Mouse (Mus musculus) liver, embryonic 11.5 days (tissue): ENCODE data around the gene Miga2. TPM values are rescaled to one million over a fixed set of nuclear protein-coding genes. Genes with fewer than 3 reads are reported as not detected.
A peak's percentile ranks its signal among the peaks of the same experiment; 100 is the strongest.

Source experiments
- ATAC-seq: fragments of 200-750 bp; cut with Nextera tagmentation; replicated peaks from 2 replicates; pipeline ENCODE4 v1.8.0; 2017; ENCODE audit warnings: moderate number of reproducible peaks, mild to moderate bottlenecking, moderate TSS enrichment, moderate library complexity; ENCODE audit not compliant: low FRiP score
- DNase-seq: peaks from one replicate; pipeline ENCODE4 v3.0.0-alpha.2; 2017; ENCODE audit warnings: low spot score
- H3K27ac ChIP-seq: fragments of 300-500 bp; sonication (generic); 2 replicates; pipeline ENCODE4 v1.5.1; 2014; ENCODE audit warnings: mild to moderate bottlenecking, low read depth, low read length, control low read depth
- H3K27me3 ChIP-seq: fragments of 300-500 bp; sonication (generic); replicated peaks from 2 replicates; pipeline ENCODE4 v1.6.1; 2014; ENCODE audit warnings: low read length, mixed read lengths; ENCODE audit not compliant: control insufficient read depth, insufficient read depth
- H3K36me3 ChIP-seq: fragments of 300-500 bp; sonication (generic); 2 replicates; pipeline ENCODE4 v1.6.1; 2014; ENCODE audit warnings: mild to moderate bottlenecking, low read length, moderate library complexity, mixed read lengths; ENCODE audit not compliant: control insufficient read depth, insufficient read depth
- H3K4me1 ChIP-seq: fragments of 300-500 bp; sonication (generic); replicated peaks from 2 replicates; pipeline ENCODE4 v1.6.1; 2014; ENCODE audit warnings: low read length, mixed read lengths; ENCODE audit not compliant: control insufficient read depth, insufficient read depth
- H3K4me2 ChIP-seq: fragments of 300-500 bp; sonication (generic); 2 replicates; pipeline ENCODE4 v1.6.1; 2014; ENCODE audit warnings: mild to moderate bottlenecking, control low read depth, moderate library complexity
- H3K4me3 ChIP-seq: fragments of 300-500 bp; sonication (generic); 2 replicates; pipeline ENCODE4 v1.5.1; 2014; ENCODE audit warnings: low read depth, low read length, control low read depth
- H3K9ac ChIP-seq: fragments of 300-500 bp; sonication (generic); 2 replicates; pipeline ENCODE4 v1.6.1; 2014; ENCODE audit warnings: low read depth, low read length, control low read depth
- H3K9me3 ChIP-seq: fragments of 300-500 bp; sonication (generic); 2 replicates; pipeline ENCODE4 v1.6.1; 2016; ENCODE audit warnings: low read length, inconsistent platforms, mixed read lengths; ENCODE audit not compliant: control insufficient read depth
- WGBS: fragments of 180-500 bp; shearing (Covaris S2); extraction: QIAGEN DNeasy Blood & Tissue Kit; methylation state at CpG from one replicate; pipeline ENCODE4 v1.1.7; 2014; 5-methylcytosine and 5-hydroxymethylcytosine counted together
- polyA plus RNA-seq: library from polyadenylated mRNA; unstranded; fragments of >200 nt; fragmentation: Nextera tagmentation; extraction: Ambion mirVana; gene quantifications from 2 replicates; pipeline ENCODE4 v1.2.1, GENCODE M21; 2014

Miga2 gene
- polyA plus RNA-seq, 1 experiment from 2014 or later, result 19.7 TPM

DNA sequence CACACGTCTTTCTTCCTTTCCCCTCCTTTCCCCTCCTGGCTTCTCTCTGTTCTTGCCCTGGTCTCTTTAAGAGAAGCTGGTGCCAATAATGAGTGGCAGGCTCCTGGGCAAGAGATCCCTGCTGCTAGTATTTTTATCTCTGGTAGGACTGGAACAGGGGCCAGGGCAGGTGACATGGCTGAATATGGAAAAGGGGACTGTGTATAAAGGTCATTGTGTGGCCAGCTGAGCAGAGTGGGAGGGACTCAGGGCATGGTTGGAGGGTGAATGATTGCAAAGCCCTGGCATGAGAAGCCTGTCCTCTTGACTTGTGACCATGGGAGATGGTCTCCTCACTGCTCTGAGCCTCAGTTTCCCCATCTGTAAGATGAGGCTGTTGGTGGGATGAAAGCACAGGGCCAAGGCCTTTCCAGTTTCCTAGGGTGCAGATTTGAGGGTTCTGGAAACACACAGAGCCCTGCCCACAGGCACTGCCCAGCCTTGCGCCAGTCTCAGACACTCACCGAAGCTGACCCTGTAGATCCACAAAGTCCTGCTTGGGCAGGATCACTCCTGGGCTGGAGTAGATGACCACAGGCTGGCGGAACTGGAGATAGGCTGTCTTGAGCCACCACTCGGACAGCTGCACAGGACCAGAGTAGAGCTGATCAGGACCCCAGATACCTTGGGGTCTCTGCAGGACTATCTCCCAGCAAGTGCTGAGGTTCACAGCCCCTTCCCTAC lies 45.6 kb downstream of the Miga2 start:
- 86% methylated on average over 5 of the region's 5 CpGs for WGBS
- H3K4me3 ChIP-seq, result no peak overlapping the region
- H3K36me3 ChIP-seq, result peaks cover 14% of the 10 kb centered on the region
- H3K9me3 ChIP-seq, result no peaks in the 10 kb centered on the region
- DNase-seq, result no peak
- H3K27me3 ChIP-seq, result no peaks in the 10 kb centered on the region
- no peak overlapping the region for H3K9ac ChIP-seq
- H3K27ac ChIP-seq, result no peak overlapping the region
- peaks cover 3% of the 10 kb centered on the region; the same call in 1 of the 2 replicates for H3K4me1 ChIP-seq
- no peak for ATAC-seq
- H3K4me2 ChIP-seq, result no peak overlapping the region

DNA sequence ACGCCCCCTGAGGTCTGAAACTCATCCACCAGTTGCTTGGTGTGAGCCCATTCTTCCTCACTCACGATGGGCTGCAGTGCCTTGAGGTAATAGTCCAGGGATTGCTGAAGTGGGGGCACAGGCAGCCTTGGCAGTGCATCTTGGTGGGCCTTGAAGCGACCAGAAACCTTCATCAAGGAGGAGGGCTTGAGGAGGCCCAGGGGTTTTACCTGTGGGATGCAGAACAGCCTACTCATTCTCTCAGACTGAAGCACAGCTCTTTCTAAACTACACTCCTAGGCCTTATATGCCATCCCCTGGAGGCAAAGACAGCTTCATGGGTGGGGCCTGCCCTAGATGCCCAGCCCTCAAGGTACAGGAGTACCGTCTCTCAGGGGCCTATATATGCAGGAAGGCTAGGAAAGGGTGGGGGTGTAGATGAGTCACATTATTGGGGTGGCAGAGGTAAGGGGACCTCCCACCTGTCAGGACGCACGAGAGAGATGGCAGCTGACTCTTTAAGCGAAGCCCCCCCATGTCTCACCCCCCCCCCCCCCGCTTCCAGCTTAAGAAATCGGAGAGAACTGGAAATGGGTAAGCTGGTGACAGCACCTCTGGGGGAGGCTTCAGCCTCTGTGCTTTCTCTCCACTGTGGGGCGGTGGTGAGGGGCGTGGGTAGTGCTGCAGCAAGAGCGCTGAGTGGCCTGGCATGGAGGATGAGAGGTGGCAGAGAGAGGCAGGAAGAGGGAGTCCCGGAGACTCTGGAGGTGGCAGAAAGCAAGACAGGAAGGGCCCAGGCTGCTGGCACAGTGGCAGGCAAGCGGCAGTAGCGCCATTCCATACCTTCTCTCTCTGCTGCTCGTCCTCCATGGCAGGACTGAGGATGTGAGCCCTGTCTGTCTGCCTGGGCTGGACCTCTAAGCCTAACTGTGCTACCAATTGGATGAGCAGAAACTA lies 49.3 kb downstream of the Miga2 start:
- WGBS, result 80% methylated on average over 16 of the region's 16 CpGs
- ATAC-seq, result no peak
- no peaks in the 10 kb centered on the region for H3K9me3 ChIP-seq
- H3K27ac ChIP-seq, result no peak overlapping the region
- H3K27me3 ChIP-seq, result no peaks in the 10 kb centered on the region
- peaks cover 9% of the 10 kb centered on the region; the same call in 1 of the 2 replicates for H3K36me3 ChIP-seq
- peaks cover 15% of the 10 kb centered on the region for H3K4me1 ChIP-seq
- no peak for DNase-seq
- peak overlapping the region; percentile 14; the same call in 1 of the 2 replicates for H3K4me2 ChIP-seq
- no peak overlapping the region for H3K9ac ChIP-seq
- no peak overlapping the region for H3K4me3 ChIP-seq

DNA sequence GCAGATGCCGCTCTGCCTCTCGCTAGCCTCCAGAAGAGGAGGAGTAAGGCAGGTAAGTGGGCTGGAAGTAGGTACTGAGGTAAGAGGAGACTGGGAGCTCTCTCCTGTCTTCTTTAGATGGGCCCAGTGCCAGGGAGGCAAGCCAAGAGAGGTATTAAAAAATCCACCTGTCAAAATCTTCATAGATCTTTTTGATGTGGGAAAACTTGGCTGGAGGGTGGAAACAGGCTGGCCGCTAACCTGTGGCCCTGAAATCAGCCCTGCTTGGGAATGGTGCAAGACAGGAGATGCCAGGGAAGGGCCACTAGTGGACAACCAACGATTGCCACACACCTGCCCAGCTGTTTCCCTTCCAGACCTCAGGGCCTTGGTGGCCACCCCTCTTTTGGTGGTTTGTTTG lies 50.1 kb downstream of the Miga2 start:
- no peak for DNase-seq
- H3K4me2 ChIP-seq, result peak overlapping the region; percentile 98
- H3K4me1 ChIP-seq, result peaks cover 23% of the 10 kb centered on the region
- 86% methylated on average over 4 of the region's 4 CpGs for WGBS
- peak overlapping the region; percentile 96; the same call in 1 of the 2 replicates for H3K4me3 ChIP-seq
- no peaks in the 10 kb centered on the region for H3K27me3 ChIP-seq
- ATAC-seq, result no peak
- no peaks in the 10 kb centered on the region for H3K9me3 ChIP-seq
- no peak overlapping the region for H3K27ac ChIP-seq
- H3K36me3 ChIP-seq, result peaks cover 7% of the 10 kb centered on the region; the same call in 1 of the 2 replicates
- H3K9ac ChIP-seq, result no peak overlapping the region

DNA sequence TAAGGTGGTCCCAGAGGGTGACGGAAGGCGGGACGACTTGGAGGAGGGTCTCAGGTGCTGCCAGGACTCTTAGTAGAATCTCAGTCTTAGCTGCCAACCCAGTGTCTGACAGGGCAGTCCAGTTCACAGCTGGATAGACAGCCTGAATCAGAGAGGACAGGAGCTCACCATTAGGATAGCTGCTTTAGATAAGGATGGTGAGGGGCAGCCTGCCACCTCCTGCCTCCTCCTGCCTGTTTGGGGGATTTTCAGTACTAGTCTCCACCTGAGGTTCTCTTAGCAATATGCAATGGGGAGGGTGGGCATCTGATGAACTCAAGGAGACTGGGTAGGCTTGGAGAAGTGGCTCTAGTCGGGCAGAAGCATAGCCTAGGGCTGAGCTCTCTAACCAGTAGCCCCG lies 50.6 kb downstream of the Miga2 start:
- ATAC-seq, result no peak
- Histone ChIP-seq H3K36me3 (peaks cover 5% of the 10 kb centered on the region; the same call in 1 of the 2 replicates), H3K4me2 (peak overlapping the region; percentile 98), H3K4me3 (peak overlapping the region; percentile 96), H3K27me3 (no peaks in the 10 kb centered on the region), H3K4me1 (peaks cover 25% of the 10 kb centered on the region), H3K27ac (peak overlapping the region; percentile 98), H3K9ac (peak overlapping the region; percentile 100), H3K9me3 (no peaks in the 10 kb centered on the region)
- no peak for DNase-seq
- 48% methylated on average over 5 of the region's 5 CpGs for WGBS

DNA sequence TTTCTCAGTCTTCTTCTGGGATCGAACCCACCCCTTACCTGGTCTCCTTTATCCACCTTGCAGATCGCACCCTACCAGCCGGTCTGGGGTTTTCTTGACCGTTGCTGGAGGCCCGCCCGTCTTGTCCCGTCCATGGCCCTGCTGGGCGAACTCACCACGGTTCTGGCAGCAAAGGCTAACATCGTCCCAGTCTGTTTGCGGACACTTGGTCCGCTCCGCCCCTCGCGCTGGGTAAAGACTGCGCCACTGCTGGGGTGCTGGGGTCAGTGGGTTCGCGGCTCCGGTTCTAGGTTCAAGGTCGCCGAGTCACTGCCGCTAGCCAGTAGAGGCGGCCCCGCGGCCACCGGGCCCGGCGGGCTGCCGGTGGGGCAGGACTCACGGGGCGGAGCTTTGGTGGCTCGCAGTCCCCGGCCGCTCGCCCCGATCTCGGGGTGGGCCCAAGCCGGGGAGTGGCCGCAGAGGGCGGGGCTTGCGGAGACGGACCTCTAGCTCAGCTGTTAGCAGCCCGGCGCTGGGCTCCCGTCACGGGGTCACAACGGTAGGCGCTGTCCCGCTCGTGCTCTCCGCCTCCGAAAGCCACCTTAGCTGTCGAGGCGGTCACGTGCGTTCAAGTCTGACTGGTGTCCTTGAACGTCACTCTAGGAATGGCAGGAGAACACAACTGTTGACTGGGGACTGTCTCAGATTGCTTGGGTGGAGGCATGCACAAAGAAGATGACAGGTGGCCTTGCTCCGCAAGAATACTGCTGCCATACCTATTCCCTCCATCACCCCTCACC lies 51.3 kb downstream of the Miga2 start, which contains the start of gene Crat:
TSS of gene Crat (minus strand) at position 657 of the 779 bp plus-strand sequence.
- H3K4me3 ChIP-seq, result peak within 1 kb of the TSS; percentile 96
- peak within 1 kb of the TSS; percentile 98 for H3K27ac ChIP-seq
- ATAC-seq (peak; percentile 86), DNase-seq (peak; percentile 89)
- peaks cover 3% of the 10 kb centered on the region; the same call in 1 of the 2 replicates for H3K36me3 ChIP-seq
- peak within 1 kb of the TSS; percentile 100 for H3K9ac ChIP-seq
- H3K4me1 ChIP-seq, result peaks cover 30% of the 10 kb centered on the region
- peak within 1 kb of the TSS; percentile 98 for H3K4me2 ChIP-seq
- no peaks in the 10 kb centered on the region for H3K27me3 ChIP-seq
- H3K9me3 ChIP-seq, result no peaks in the 10 kb centered on the region
- WGBS, result under 1% methylated on average over 58 of the region's 58 CpGs

GRCm38 (mm10) chr2:30415936-30416648 lies 52.1 kb downstream of the Miga2 start, which contains the start of gene Ptpa:
Gene Ptpa (plus strand): TSS chr2:30416039.
- Histone ChIP-seq H3K4me1 (peaks cover 33% of the 10 kb centered on the region), H3K4me3 (peak within 1 kb of the TSS; percentile 96)
- under 1% methylated on average over 66 of the region's 67 CpGs for WGBS

DNA sequence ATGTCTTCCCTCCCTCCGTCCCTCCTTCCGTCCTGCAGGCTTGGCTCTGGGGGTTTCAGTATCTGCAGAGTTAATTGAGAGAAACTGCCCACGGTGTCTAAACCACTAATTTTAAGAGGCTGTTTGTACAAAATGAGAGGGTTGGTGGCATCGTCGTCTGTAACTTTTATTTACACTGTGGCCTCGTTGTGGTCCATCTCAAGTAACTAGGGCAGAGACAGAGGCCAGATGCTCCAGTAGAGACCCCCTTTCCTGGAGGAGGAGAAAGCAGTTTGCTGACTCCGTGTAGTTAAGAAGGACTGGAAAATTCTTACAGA lies 52.6 kb downstream of the Miga2 start:
- Histone ChIP-seq H3K4me3 (peak overlapping the region; percentile 96), H3K27me3 (no peaks in the 10 kb centered on the region), H3K4me1 (peaks cover 36% of the 10 kb centered on the region), H3K4me2 (peak overlapping the region; percentile 98), H3K9ac (peak overlapping the region; percentile 100), H3K9me3 (no peaks in the 10 kb centered on the region), H3K36me3 (peaks cover 3% of the 10 kb centered on the region; the same call in 1 of the 2 replicates), H3K27ac (peak overlapping the region; percentile 98)
- DNase-seq (no peak), ATAC-seq (no peak)
- WGBS, result 2% methylated on average over 7 of the region's 7 CpGs

More at GRCm38 (mm10) chr2:30415936-30416648, 52.1 kb downstream of the Miga2 start, which contains the start of gene Ptpa:
- Histone ChIP-seq H3K4me2 (peak within 1 kb of the TSS; percentile 98), H3K9ac (peak within 1 kb of the TSS; percentile 100), H3K9me3 (no peaks in the 10 kb centered on the region), H3K27ac (peak within 1 kb of the TSS; percentile 98), H3K36me3 (peaks cover 3% of the 10 kb centered on the region; the same call in 1 of the 2 replicates), H3K27me3 (no peaks in the 10 kb centered on the region)
- ATAC-seq (peak; percentile 74), DNase-seq (peak; percentile 89)
